Mouse (Mus musculus): ENCODE measurements around the gene Gm11027.

- no peak for TF ChIP-seq POLR2A (IDR thresholded peaks at IDR 0.05; ENCODE audit: control insufficient read depth, low read depth, low read length)
- no peak for TF ChIP-seq CTCF (IDR thresholded peaks at IDR 0.05; ENCODE audit: control insufficient read depth, insufficient read depth, insufficient replicate concordance, low read depth, low read length)
These were observed 39.8 kb upstream of the Gm11027 start for GRCm38 (mm10) chr12:116235356-116235755.
